Mouse (Mus musculus) intestine, embryonic 14.5 days (tissue): ENCODE data around the gene Tsg101. TPM values are rescaled to one million over a fixed set of nuclear protein-coding genes. Genes with fewer than 3 reads are reported as not detected.

Experiments
- ATAC-seq: fragments of 200-750 bp; cut with Nextera tagmentation; replicated peaks from 2 replicates; pipeline ENCODE4 v1.8.0; 2017; ENCODE audit warnings: low read depth, moderate number of reproducible peaks, moderate TSS enrichment, moderate library complexity; ENCODE audit not compliant: low FRiP score, low TSS enrichment
- DNase-seq: peaks from one replicate; pipeline ENCODE4 v3.0.0-alpha.2; 2018; ENCODE audit warnings: low spot score
- H3K27ac ChIP-seq: fragments of 300-500 bp; sonication (generic); 2 replicates; pipeline ENCODE4 v1.5.1; 2014; ENCODE audit warnings: low read depth, mild to moderate bottlenecking, control low read depth
- H3K27me3 ChIP-seq: fragments of 300-500 bp; sonication (generic); replicated peaks from 2 replicates; pipeline ENCODE4 v1.6.1; 2014; ENCODE audit warnings: low read length, control low read depth; ENCODE audit not compliant: control insufficient read depth, insufficient read depth
- H3K36me3 ChIP-seq: fragments of 300-500 bp; sonication (generic); 2 replicates; pipeline ENCODE4 v1.6.1; 2014; ENCODE audit warnings: low read length, control low read depth; ENCODE audit not compliant: control insufficient read depth, insufficient read depth
- H3K4me1 ChIP-seq: fragments of 300-500 bp; sonication (generic); replicated peaks from 2 replicates; pipeline ENCODE4 v1.6.1; 2014; ENCODE audit warnings: low read length, control low read depth, mixed read lengths; ENCODE audit not compliant: control insufficient read depth, insufficient read depth
- H3K4me2 ChIP-seq: fragments of 300-500 bp; sonication (generic); 2 replicates; pipeline ENCODE4 v1.6.1; 2014; ENCODE audit warnings: low read length
- H3K4me3 ChIP-seq: fragments of 300-500 bp; sonication (generic); 2 replicates; pipeline ENCODE4 v1.5.1; 2014; ENCODE audit warnings: low read depth, low read length, control low read depth, mixed read lengths
- H3K9ac ChIP-seq: fragments of 300-500 bp; sonication (generic); 2 replicates; pipeline ENCODE4 v1.6.1; 2014; ENCODE audit warnings: mild to moderate bottlenecking, low read length
- H3K9me3 ChIP-seq: fragments of 300-500 bp; sonication (generic); 2 replicates; pipeline ENCODE4 v1.6.1; 2016; ENCODE audit warnings: low read length, control low read depth; ENCODE audit not compliant: control insufficient read depth
- WGBS: fragments of 180-500 bp; shearing (Covaris S2); extraction: QIAGEN DNeasy Blood & Tissue Kit; methylation state at CpG from one replicate; pipeline ENCODE4 v1.1.7; 2014; 5-methylcytosine and 5-hydroxymethylcytosine counted together
- polyA plus RNA-seq: library from polyadenylated mRNA; unstranded; fragments of >200 nt; fragmentation: Nextera tagmentation; extraction: Ambion mirVana; gene quantifications from 2 replicates; pipeline ENCODE4 v1.2.1, GENCODE M21; 2014

Tsg101 gene
- 165 and 174 TPM in 2 replicates for polyA plus RNA-seq

- WGBS = under 1% methylated on average over 69 of the region's 75 CpGs
- Histone ChIP-seq H3K9ac (peak within 1 kb of the TSS; percentile 90), H3K4me1 (peaks cover 15% of the 10 kb centered on the region), H3K36me3 (peaks cover 14% of the 10 kb centered on the region), H3K27ac (peak within 1 kb of the TSS; percentile 96), H3K9me3 (no peaks in the 10 kb centered on the region), H3K4me3 (peak within 1 kb of the TSS; percentile 91), H3K27me3 (no peaks in the 10 kb centered on the region), H3K4me2 (peak within 1 kb of the TSS; percentile 59)
- ATAC-seq = peak; percentile 94
- peak; percentile 93 for DNase-seq
Measured at GRCm38 (mm10) chr7:46919551-46920176, at the start of gene Tsg101. Gene Tsg101, minus strand, starts transcription at chr7:46919969.

- H3K4me1 ChIP-seq = no peaks in the 10 kb centered on the region; the same call in 1 of the 2 replicates
- ATAC-seq = no peak
- no peaks in the 10 kb centered on the region for H3K27me3 ChIP-seq
- H3K9ac ChIP-seq = no peak overlapping the region
- no peak overlapping the region for H3K27ac ChIP-seq
- H3K9me3 ChIP-seq = no peaks in the 10 kb centered on the region
- peak; percentile 21 for DNase-seq
- no peaks in the 10 kb centered on the region for H3K36me3 ChIP-seq
- no peak overlapping the region for H3K4me2 ChIP-seq
- H3K4me3 ChIP-seq = no peak overlapping the region
- 84% methylated on average over 7 of the region's 7 CpGs for WGBS
Measured at GRCm38 (mm10) chr7:46964070-46964469, 44.3 kb upstream of the Tsg101 start.

DNA sequence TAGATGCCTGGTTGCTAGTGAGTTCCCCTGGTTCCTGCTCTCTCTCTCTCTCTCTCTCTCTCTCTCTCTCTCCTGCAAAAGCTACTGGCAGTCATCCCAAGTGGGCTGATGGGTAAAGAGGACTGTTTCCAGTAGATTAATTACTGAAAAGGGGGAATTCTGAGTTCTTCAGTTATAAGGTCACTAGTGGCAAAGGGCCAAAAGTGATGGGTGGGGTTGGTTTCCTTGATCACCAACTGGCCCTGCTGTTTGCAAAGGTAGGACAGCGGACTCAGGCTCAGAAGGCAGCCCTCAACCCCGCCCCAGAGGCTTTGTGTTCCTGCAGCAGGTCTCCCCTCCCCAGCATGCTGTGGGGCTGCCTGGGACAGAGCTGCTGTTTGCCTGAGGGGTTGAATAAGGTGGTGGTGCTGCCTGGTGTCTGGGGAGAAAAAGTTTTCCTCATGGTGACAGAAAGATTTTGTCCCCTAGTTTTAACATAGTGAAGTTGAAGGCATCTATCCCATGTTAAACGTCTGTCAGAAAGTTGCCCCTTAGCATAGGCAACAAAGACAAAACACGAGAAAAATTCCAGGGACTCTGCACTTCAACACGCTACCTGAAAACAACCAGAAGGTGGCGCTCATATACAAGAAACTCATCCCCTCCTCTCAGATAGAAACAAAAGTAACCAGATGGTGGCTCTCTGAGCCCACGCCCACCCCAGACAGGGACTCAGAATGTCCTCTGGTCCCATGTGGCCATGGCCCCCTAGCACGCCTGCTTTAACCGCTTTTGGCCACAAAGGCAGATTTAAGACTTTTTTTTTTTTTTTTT, 43.2 kb upstream of the Tsg101 start:
- no peaks in the 10 kb centered on the region for H3K27me3 ChIP-seq
- H3K4me1 ChIP-seq = no peaks in the 10 kb centered on the region; the same call in 1 of the 2 replicates
- peak overlapping the region; percentile 59; the same call in 1 of the 2 replicates for H3K27ac ChIP-seq
- H3K9ac ChIP-seq = no peak overlapping the region
- H3K36me3 ChIP-seq = no peaks in the 10 kb centered on the region
- DNase-seq (peak; percentile 79), ATAC-seq (peak; percentile 82)
- peak overlapping the region; percentile 33 for H3K4me2 ChIP-seq
- no peaks in the 10 kb centered on the region for H3K9me3 ChIP-seq
- H3K4me3 ChIP-seq = no peak overlapping the region
- WGBS = 1% methylated on average over 9 of the region's 9 CpGs

GRCm38 (mm10) chr7:46962132-46962531, 42.4 kb upstream of the Tsg101 start:
- Histone ChIP-seq H3K9me3 (no peaks in the 10 kb centered on the region), H3K4me1 (peaks cover 6% of the 10 kb centered on the region; the same call in 1 of the 2 replicates), H3K36me3 (no peaks in the 10 kb centered on the region), H3K9ac (no peak overlapping the region), H3K27ac (no peak overlapping the region), H3K27me3 (no peaks in the 10 kb centered on the region), H3K4me3 (no peak overlapping the region), H3K4me2 (no peak overlapping the region)
- peak; percentile 28 for DNase-seq
- ATAC-seq = no peak

- H3K9ac ChIP-seq = no peak overlapping the region
- H3K9me3 ChIP-seq = no peaks in the 10 kb centered on the region
- DNase-seq (peak; percentile 29), ATAC-seq (no peak)
- H3K4me2 ChIP-seq = no peak overlapping the region
- H3K4me3 ChIP-seq = no peak overlapping the region
- no peaks in the 10 kb centered on the region for H3K36me3 ChIP-seq
- H3K27ac ChIP-seq = no peak overlapping the region
- WGBS = 56% methylated on average over 3 of the region's 3 CpGs
- peaks cover 8% of the 10 kb centered on the region; the same call in 1 of the 2 replicates for H3K4me1 ChIP-seq
- H3K27me3 ChIP-seq = no peaks in the 10 kb centered on the region
Measured at GRCm38 (mm10) chr7:46960991-46961390, 41.2 kb upstream of the Tsg101 start.

DNA sequence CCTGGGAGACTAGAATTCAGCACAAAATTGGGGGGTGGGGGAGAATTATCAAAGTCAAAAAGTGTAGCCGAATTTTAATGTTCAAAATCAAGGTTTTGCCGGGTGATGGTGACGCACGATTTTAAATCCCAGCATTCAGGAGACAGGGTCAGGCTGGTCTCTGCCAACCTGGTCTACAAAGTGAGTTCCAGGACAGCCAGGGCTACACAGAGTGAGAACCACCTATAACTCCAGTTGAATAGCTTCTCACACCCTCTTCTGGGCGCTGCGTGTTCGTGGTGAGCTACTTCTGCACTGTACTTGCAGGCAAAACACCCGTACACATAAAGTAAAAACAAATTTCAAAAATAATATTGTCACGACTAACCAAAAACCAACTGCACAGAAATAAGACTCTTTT, 39.1 kb upstream of the Tsg101 start:
- peak overlapping the region; percentile 53 for H3K4me2 ChIP-seq
- H3K9me3 ChIP-seq = no peaks in the 10 kb centered on the region
- H3K27ac ChIP-seq = no peak overlapping the region
- WGBS = 19% methylated on average over 9 of the region's 9 CpGs
- peaks cover 15% of the 10 kb centered on the region for H3K36me3 ChIP-seq
- H3K9ac ChIP-seq = peak overlapping the region; percentile 68; the same call in 1 of the 2 replicates
- DNase-seq (no peak), ATAC-seq (0 out of 2 replicates have a peak, but pooled peaks have one; percentile 37)
- H3K4me3 ChIP-seq = peak overlapping the region; percentile 75
- H3K4me1 ChIP-seq = peaks cover 8% of the 10 kb centered on the region; the same call in 1 of the 2 replicates
- no peaks in the 10 kb centered on the region for H3K27me3 ChIP-seq

GRCm38 (mm10) chr7:46957831-46958691, 38.3 kb upstream of the Tsg101 start, which contains the start of gene Uevld:
Gene Uevld, minus strand, starts transcription at chr7:46958527.
- Histone ChIP-seq H3K36me3 (peaks cover 23% of the 10 kb centered on the region), H3K4me2 (peak within 1 kb of the TSS; percentile 53), H3K27ac (no peak within 1 kb of the TSS; the same call in 1 of the 2 replicates), H3K9me3 (no peaks in the 10 kb centered on the region), H3K9ac (peak within 1 kb of the TSS; percentile 68), H3K4me1 (peaks cover 8% of the 10 kb centered on the region; the same call in 1 of the 2 replicates), H3K27me3 (no peaks in the 10 kb centered on the region), H3K4me3 (peak within 1 kb of the TSS; percentile 75)
- WGBS = 1% methylated on average over 51 of the region's 51 CpGs
- peak; percentile 97 for DNase-seq
- ATAC-seq = peak; percentile 92

- WGBS = 52% methylated on average over 4 of the region's 4 CpGs
- no peak for DNase-seq
- Histone ChIP-seq H3K4me3 (no peak overlapping the region), H3K9ac (no peak overlapping the region), H3K27me3 (no peaks in the 10 kb centered on the region), H3K4me1 (no peaks in the 10 kb centered on the region), H3K4me2 (no peak overlapping the region), H3K36me3 (peaks cover 68% of the 10 kb centered on the region), H3K27ac (no peak overlapping the region), H3K9me3 (no peaks in the 10 kb centered on the region)
- peak; percentile 47; the same call in 1 of the 2 replicates for ATAC-seq
Measured at GRCm38 (mm10) chr7:46935847-46936246, 16.1 kb upstream of the Tsg101 start.
